Mouse (Mus musculus) gonadal fat pad, adult 2 months (tissue): ENCODE data around the gene Vcp. TPM values are rescaled to one million over a fixed set of nuclear protein-coding genes. Genes with fewer than 3 reads are reported as not detected.

Experiments used
- DNase-seq: peaks from one replicate; pipeline ENCODE4 v3.0.0-alpha.2; 2012; ENCODE audit warnings: low read depth
- polyA plus RNA-seq: library from polyadenylated mRNA; depleted of rRNA; stranded (reverse); fragments of >200 nt; gene quantifications from 2 replicates; pipeline ENCODE4 v1.2.3, GENCODE M21; 2012

The Vcp gene
- polyA plus RNA-seq, 1 experiment: 142 TPM

- no peak for DNase-seq
Observed at GRCm38 (mm10) chr4:42973868-42974267, 26.4 kb downstream of the Vcp start.

- no peak for DNase-seq
Observed at GRCm38 (mm10) chr4:42972952-42973351, 27.4 kb downstream of the Vcp start.

- no peak for DNase-seq
Observed at GRCm38 (mm10) chr4:42969304-42969703, 31.0 kb downstream of the Vcp start, which contains the start of gene 1700022I11Rik. TSS of gene 1700022I11Rik (plus strand) at chr4:42969604.

- no peak for DNase-seq
Observed at GRCm38 (mm10) chr4:42965039-42965719, 35.1 kb downstream of the Vcp start.

- DNase-seq: no peak
Observed at GRCm38 (mm10) chr4:42963480-42963879, 36.8 kb downstream of the Vcp start.

GRCm38 (mm10) chr4:42961592-42961991 lies 38.7 kb downstream of the Vcp start:
- no peak for DNase-seq

- no peak for DNase-seq
Observed at GRCm38 (mm10) chr4:42959382-42959781, 40.9 kb downstream of the Vcp start.

GRCm38 (mm10) chr4:42958942-42959341 lies 41.4 kb downstream of the Vcp start:
- DNase-seq: no peak

GRCm38 (mm10) chr4:42957979-42958378 lies 42.3 kb downstream of the Vcp start:
- no peak for DNase-seq

GRCm38 (mm10) chr4:42957306-42957705 lies 43.0 kb downstream of the Vcp start:
- DNase-seq: no peak

GRCm38 (mm10) chr4:42956581-42956980 lies 43.7 kb downstream of the Vcp start:
- DNase-seq: no peak

- DNase-seq: no peak
Observed at GRCm38 (mm10) chr4:42955200-42955599, 45.1 kb downstream of the Vcp start.

- no peak for DNase-seq
Observed at GRCm38 (mm10) chr4:42954297-42954696, 46.0 kb downstream of the Vcp start.

GRCm38 (mm10) chr4:42953435-42954094 lies 46.7 kb downstream of the Vcp start:
- no peak for DNase-seq

GRCm38 (mm10) chr4:42952563-42952962 lies 47.7 kb downstream of the Vcp start:
- no peak for DNase-seq

GRCm38 (mm10) chr4:42951206-42952195 lies 48.8 kb downstream of the Vcp start:
- no peak for DNase-seq

GRCm38 (mm10) chr4:42950065-42950558 lies 50.2 kb downstream of the Vcp start:
- no peak for DNase-seq

- DNase-seq: peak; percentile 79
Observed at GRCm38 (mm10) chr4:42949676-42950051, 50.6 kb downstream of the Vcp start, which contains the start of gene Dnajb5. TSS of gene Dnajb5 (plus strand) at chr4:42949814.

- DNase-seq: no peak
Observed at GRCm38 (mm10) chr4:42949051-42949675, 51.1 kb downstream of the Vcp start.

- no peak for DNase-seq
Observed at GRCm38 (mm10) chr4:42948527-42948926, 51.8 kb downstream of the Vcp start.

GRCm38 (mm10) chr4:42946733-42947290 lies 53.5 kb downstream of the Vcp start:
- DNase-seq: no peak
